Mouse (Mus musculus) liver, embryonic 14.5 days (tissue): ENCODE data around the gene Churc1. TPM values are rescaled to one million over a fixed set of nuclear protein-coding genes. Genes with fewer than 3 reads are reported as not detected.

Experiments
- ATAC-seq: fragments of 200-750 bp; cut with Nextera tagmentation; 2 replicates; pipeline ENCODE4 v1.8.0; 2017; ENCODE audit warnings: moderate number of reproducible peaks, mild to moderate bottlenecking, moderate library complexity; ENCODE audit not compliant: insufficient read depth
- DNase-seq, 3 experiments: peaks; one replicate each; pipeline ENCODE4 v3.0.0-alpha.2; 2012 to 2013; ENCODE audit warnings: low read depth in 3 of 3, low spot score in 3 of 3
- H3K27ac ChIP-seq: fragments of 300-500 bp; sonication (generic); 2 replicates; pipeline ENCODE4 v1.5.1; 2014; ENCODE audit warnings: moderate library complexity, mild to moderate bottlenecking, control low read depth, inconsistent platforms
- H3K27me3 ChIP-seq: fragments of 300-500 bp; sonication (generic); 2 replicates; pipeline ENCODE4 v1.6.1; 2014; ENCODE audit warnings: mild to moderate bottlenecking, low read length, moderate library complexity; ENCODE audit not compliant: control insufficient read depth, insufficient read depth
- H3K36me3 ChIP-seq: fragments of 300-500 bp; sonication (generic); replicated peaks from 2 replicates; pipeline ENCODE4 v1.6.1; 2014; ENCODE audit warnings: low read depth; ENCODE audit not compliant: control insufficient read depth, insufficient read depth
- H3K4me1 ChIP-seq, 2 experiments: fragments of 200-500 bp in 1 of 2; fragments of 300-500 bp in 1 of 2; sonication (generic) in 1 of 2; replicated peaks; 2 replicates each; pipeline ENCODE4 v1.6.1; 2012 to 2014; ENCODE audit warnings: antibody characterized with exemption in 1 of 2, inconsistent platforms in 1 of 2, low read length in 1 of 2; ENCODE audit not compliant: control insufficient read depth in 2 of 2, insufficient read depth in 2 of 2
- H3K4me2 ChIP-seq: fragments of 300-500 bp; sonication (generic); 2 replicates; pipeline ENCODE4 v1.6.1; 2014; ENCODE audit warnings: low read depth, mild to moderate bottlenecking, control low read depth, moderate library complexity
- H3K4me3 ChIP-seq, 2 experiments: fragments of 200-500 bp in 1 of 2; fragments of 300-500 bp in 1 of 2; sonication (generic) in 1 of 2; 2 replicates each; pipeline ENCODE4 v1.5.1; 2012 to 2014; ENCODE audit warnings: low read depth in 2 of 2, low read length in 2 of 2, mild to moderate bottlenecking in 2 of 2, control low read depth in 1 of 2, inconsistent platforms in 1 of 2, moderate library complexity in 1 of 2; ENCODE audit not compliant: insufficient read depth in 1 of 2
- H3K9ac ChIP-seq: fragments of 300-500 bp; sonication (generic); replicated peaks from 2 replicates; pipeline ENCODE4 v1.6.1; 2014; ENCODE audit warnings: mild to moderate bottlenecking, control low read depth, moderate library complexity
- H3K9me3 ChIP-seq: fragments of 300-500 bp; sonication (generic); 2 replicates; pipeline ENCODE4 v1.6.1; 2016; ENCODE audit warnings: low read length, mixed read lengths; ENCODE audit not compliant: control insufficient read depth
- CTCF ChIP-seq: IDR thresholded peaks from 2 replicates; pipeline ENCODE4 v1.5.1; 2016; ENCODE audit warnings: antibody characterized with exemption, low read depth, control low read depth
- EP300 ChIP-seq: IDR thresholded peaks from 2 replicates; pipeline ENCODE4 v1.6.1; 2016; ENCODE audit warnings: antibody characterized with exemption, low read depth
- WGBS: fragments of 180-500 bp; shearing (Covaris S2); extraction: QIAGEN DNeasy Blood & Tissue Kit; methylation state at CpG from one replicate; pipeline ENCODE4 v1.1.7; 2014; ENCODE audit not compliant: insufficient replicate concordance; 5-methylcytosine and 5-hydroxymethylcytosine counted together
- polyA plus RNA-seq, 2 experiments: library from polyadenylated mRNA; depleted of rRNA in 1 of 2; stranded (reverse) in 1 of 2; unstranded in 1 of 2; fragments of >200 nt; fragmentation: Nextera tagmentation in 1 of 2; extraction: Ambion mirVana in 1 of 2; gene quantifications; 2 replicates each; pipeline versions ENCODE4 v1.2.1 to v1.2.3; 2012 to 2014

Churc1 gene
- polyA plus RNA-seq, 2 experiments: 40.2 to 68.8 TPM

DNA sequence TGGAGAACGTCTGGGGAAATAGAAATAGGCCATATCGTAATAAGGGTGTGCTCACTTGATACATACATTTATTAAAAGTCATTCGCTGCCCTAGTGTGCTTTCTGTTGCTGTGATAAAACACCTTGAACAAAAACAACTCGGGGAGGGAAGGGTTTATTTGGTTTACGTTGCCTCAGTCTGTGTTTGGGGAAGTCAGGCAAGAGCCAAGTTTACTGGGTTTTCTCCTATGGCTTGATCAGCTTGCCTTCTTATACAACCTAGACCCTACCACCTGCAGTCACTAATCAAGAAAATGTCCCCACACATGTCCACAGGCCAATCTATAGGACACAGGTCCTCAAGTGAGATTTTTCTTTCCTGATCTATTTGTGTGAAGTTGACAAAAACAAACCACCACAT, 6.2 kb downstream of the Churc1 start:
- no peak overlapping the region for H3K9ac ChIP-seq
- H3K4me3 ChIP-seq: no peak overlapping the region
- 73% methylated on average over 5 of the region's 5 CpGs for WGBS
- DNase-seq (no peak), ATAC-seq (no peak)
- H3K27me3 ChIP-seq: no peaks in the 10 kb centered on the region
- no peaks in the 10 kb centered on the region for H3K36me3 ChIP-seq
- peaks cover 0 to under 1% of the 10 kb centered on the region in 2 experiments; a peak in 2 of 4 replicates for H3K4me1 ChIP-seq
- H3K4me2 ChIP-seq: no peak overlapping the region
- TF ChIP-seq CTCF (no peak), EP300 (no peak)
- no peaks in the 10 kb centered on the region for H3K9me3 ChIP-seq
- H3K27ac ChIP-seq: no peak overlapping the region

GRCm38 (mm10) chr12:76774652-76775051, 9.3 kb downstream of the Churc1 start:
- no peak for DNase-seq
- no peaks in the 10 kb centered on the region for H3K9me3 ChIP-seq
- ATAC-seq: no peak
- H3K36me3 ChIP-seq: no peaks in the 10 kb centered on the region
- TF ChIP-seq CTCF (no peak), EP300 (no peak)
- no peak overlapping the region for H3K4me2 ChIP-seq
- no peaks in the 10 kb centered on the region for H3K4me1 ChIP-seq
- no peak overlapping the region for H3K9ac ChIP-seq
- no peaks in the 10 kb centered on the region for H3K27me3 ChIP-seq
- no peak overlapping the region for H3K4me3 ChIP-seq
- H3K27ac ChIP-seq: no peak overlapping the region
- 33% methylated on average over 3 of the region's 3 CpGs for WGBS

DNA sequence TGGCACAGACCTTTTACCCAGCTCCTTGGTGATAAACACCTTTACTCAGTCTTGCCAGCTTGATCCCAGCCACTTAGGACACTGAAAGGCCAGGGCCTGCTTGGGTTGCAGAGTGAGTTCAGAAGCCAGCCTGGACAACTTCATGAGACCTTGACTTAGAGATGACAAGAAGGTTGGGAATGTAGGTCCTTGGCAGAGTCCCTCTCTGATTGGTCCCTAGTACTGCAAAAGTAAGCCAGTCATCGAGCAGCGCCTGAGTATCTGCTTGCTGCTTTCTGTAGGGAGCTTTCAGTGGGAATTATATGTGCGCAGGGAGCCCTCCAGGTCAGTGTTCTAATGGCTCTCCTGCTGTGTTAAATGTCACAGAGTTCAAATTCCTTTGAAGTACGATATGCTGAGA, 9.8 kb downstream of the Churc1 start:
- DNase-seq (no peak), ATAC-seq (no peak)
- no peaks in the 10 kb centered on the region; the same call in 1 of the 2 replicates for H3K36me3 ChIP-seq
- no peaks in the 10 kb centered on the region for H3K9me3 ChIP-seq
- no peak overlapping the region for H3K4me3 ChIP-seq
- H3K4me1 ChIP-seq: no peaks in the 10 kb centered on the region
- H3K4me2 ChIP-seq: no peak overlapping the region
- WGBS: 80% methylated on average over 4 of the region's 4 CpGs
- H3K27me3 ChIP-seq: no peaks in the 10 kb centered on the region
- TF ChIP-seq CTCF: no peak
- no peak for TF ChIP-seq EP300
- H3K9ac ChIP-seq: no peak overlapping the region
- H3K27ac ChIP-seq: no peak overlapping the region

DNA sequence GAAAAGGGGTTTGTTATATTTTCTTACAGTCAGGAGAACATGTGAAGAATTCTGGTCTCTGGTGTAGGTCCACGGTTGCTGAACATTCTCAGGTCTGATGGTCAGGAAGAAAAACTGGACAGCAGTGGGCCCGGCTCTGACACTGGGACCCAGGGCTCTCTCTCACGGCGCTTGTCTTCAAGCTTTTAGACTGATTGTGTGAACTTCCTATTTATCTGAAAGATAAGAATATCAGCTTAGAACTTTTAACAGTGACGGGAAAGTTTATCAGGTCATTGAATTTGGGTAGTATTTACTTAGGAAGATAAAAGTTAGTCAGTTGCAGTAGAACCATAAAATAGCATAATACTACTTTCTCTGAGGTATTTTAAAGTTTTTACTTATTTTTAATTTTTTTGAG, 11.6 kb downstream of the Churc1 start:
- ATAC-seq (no peak), DNase-seq (no peak)
- H3K9me3 ChIP-seq: no peaks in the 10 kb centered on the region
- H3K4me1 ChIP-seq: no peaks in the 10 kb centered on the region
- no peak overlapping the region for H3K9ac ChIP-seq
- no peaks in the 10 kb centered on the region; the same call in 1 of the 2 replicates for H3K36me3 ChIP-seq
- no peaks in the 10 kb centered on the region for H3K27me3 ChIP-seq
- WGBS: 38% methylated on average over 5 of the region's 5 CpGs
- no peak overlapping the region for H3K27ac ChIP-seq
- TF ChIP-seq CTCF (no peak), EP300 (no peak)
- no peak overlapping the region for H3K4me2 ChIP-seq
- H3K4me3 ChIP-seq: no peak overlapping the region

DNA sequence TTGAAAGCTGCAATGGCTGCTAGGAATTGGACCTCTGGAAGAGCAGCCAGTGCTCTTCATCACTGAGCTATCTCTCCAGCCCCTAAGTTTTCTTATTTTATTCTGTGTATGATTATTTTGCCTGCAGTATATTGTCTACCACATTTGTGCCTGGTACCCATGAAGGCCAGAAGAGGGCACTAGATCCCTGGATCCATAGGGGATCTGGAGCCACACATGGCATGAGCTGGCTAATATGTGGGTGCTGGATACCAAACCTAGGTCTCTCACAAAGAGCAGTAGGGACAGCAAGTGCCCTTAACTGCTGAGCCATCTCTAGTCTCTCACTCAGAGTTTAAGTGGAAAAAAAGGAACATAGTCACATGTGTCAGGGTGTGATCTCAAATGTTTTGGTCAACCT, 12.5 kb downstream of the Churc1 start:
- no peak overlapping the region for H3K4me3 ChIP-seq
- no peaks in the 10 kb centered on the region for H3K4me1 ChIP-seq
- no peak overlapping the region for H3K4me2 ChIP-seq
- H3K9ac ChIP-seq: no peak overlapping the region
- ATAC-seq (no peak), DNase-seq (no peak)
- H3K27ac ChIP-seq: no peak overlapping the region
- no peaks in the 10 kb centered on the region; the same call in 1 of the 2 replicates for H3K36me3 ChIP-seq
- no peaks in the 10 kb centered on the region for H3K9me3 ChIP-seq
- H3K27me3 ChIP-seq: no peaks in the 10 kb centered on the region
- TF ChIP-seq CTCF (peak; percentile 49), EP300 (no peak)
